Mouse (Mus musculus) kidney, postnatal 0 days (tissue): ENCODE measurements around the gene Fhl5. TPM values are rescaled to one million over a fixed set of nuclear protein-coding genes. Genes with fewer than 3 reads are reported as not detected.

ENCODE experiments used
- ATAC-seq: fragments of 200-750 bp; cut with Nextera tagmentation; replicated peaks from 2 replicates; pipeline ENCODE4 v1.8.0; 2017; ENCODE audit warnings: low read depth, moderate number of reproducible peaks, moderate TSS enrichment, moderate library complexity; ENCODE audit not compliant: low FRiP score
- DNase-seq: peaks from one replicate; pipeline ENCODE4 v3.0.0-alpha.2; 2016; ENCODE audit warnings: low spot score
- H3K27ac ChIP-seq: fragments of 300-500 bp; sonication (generic); 2 replicates; pipeline ENCODE4 v1.5.1; 2014; ENCODE audit warnings: mild to moderate bottlenecking
- H3K27me3 ChIP-seq: fragments of 300-500 bp; sonication (generic); 2 replicates; pipeline ENCODE4 v1.6.1; 2014; ENCODE audit warnings: low read length, mixed read lengths; ENCODE audit not compliant: insufficient read depth
- H3K36me3 ChIP-seq: fragments of 300-500 bp; sonication (generic); 2 replicates; pipeline ENCODE4 v1.6.1; 2014; ENCODE audit warnings: low read length, mixed read lengths; ENCODE audit not compliant: insufficient read depth
- H3K4me1 ChIP-seq: fragments of 300-500 bp; sonication (generic); replicated peaks from 2 replicates; pipeline ENCODE4 v1.6.1; 2014; ENCODE audit warnings: antibody characterized with exemption, low read length, mixed read lengths; ENCODE audit not compliant: insufficient read depth
- H3K4me2 ChIP-seq: fragments of 300-500 bp; sonication (generic); 2 replicates; pipeline ENCODE4 v1.6.1; 2014; ENCODE audit warnings: mild to moderate bottlenecking, low read length, moderate library complexity, mixed read lengths
- H3K4me3 ChIP-seq: fragments of 300-500 bp; sonication (generic); replicated peaks from 2 replicates; pipeline ENCODE4 v1.5.1; 2014; ENCODE audit warnings: low read depth, low read length
- H3K9ac ChIP-seq: fragments of 300-500 bp; sonication (generic); 2 replicates; pipeline ENCODE4 v1.6.1; 2014; ENCODE audit warnings: low read depth, low read length
- H3K9me3 ChIP-seq: fragments of 300-500 bp; sonication (generic); replicated peaks from 2 replicates; pipeline ENCODE4 v1.6.1; 2016; ENCODE audit warnings: low read length, inconsistent platforms, mixed read lengths
- CTCF ChIP-seq: IDR thresholded peaks from 2 replicates; pipeline ENCODE4 v1.5.1; 2016; ENCODE audit warnings: antibody characterized with exemption, low read depth, mild to moderate bottlenecking, moderate library complexity
- WGBS: fragments of 180-500 bp; shearing (Covaris S2); extraction: QIAGEN DNeasy Blood & Tissue Kit; methylation state at CpG from one replicate; pipeline ENCODE4 v1.1.7; 2014; 5-methylcytosine and 5-hydroxymethylcytosine counted together
- polyA plus RNA-seq: library from polyadenylated mRNA; unstranded; fragments of >200 nt; fragmentation: Nextera tagmentation; extraction: Ambion mirVana; gene quantifications from 2 replicates; pipeline ENCODE4 v1.2.1, GENCODE M21; 2015

Fhl5 gene
- polyA plus RNA-seq, 1 experiment from 2014 or later, result 0.28 TPM

DNA sequence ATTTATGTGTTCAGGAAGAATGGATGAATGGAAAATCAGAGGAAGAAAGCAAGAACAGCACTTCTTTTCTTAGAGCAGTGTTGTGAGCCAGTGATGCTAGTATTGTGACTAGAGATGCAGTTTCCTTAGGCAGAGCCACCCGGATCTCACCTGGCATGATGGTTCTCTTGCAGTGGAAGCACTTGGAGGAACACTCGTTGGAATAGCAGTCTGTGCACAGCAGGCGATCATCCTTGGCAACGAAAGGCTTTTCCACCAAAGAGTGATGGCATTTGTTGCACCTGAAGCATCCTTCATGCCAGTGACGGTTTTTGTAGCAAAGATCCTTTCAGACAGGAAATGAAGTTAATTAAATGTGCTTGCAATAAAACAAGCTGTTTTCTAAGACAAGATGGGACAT, 29.2 kb downstream of the Fhl5 start:
- no peak overlapping the region for H3K4me3 ChIP-seq
- ATAC-seq, result no peak
- H3K4me2 ChIP-seq, result no peak overlapping the region
- H3K9me3 ChIP-seq, result no peaks in the 10 kb centered on the region
- WGBS, result 50% methylated on average over 5 of the region's 5 CpGs
- H3K9ac ChIP-seq, result no peak overlapping the region
- no peak for TF ChIP-seq CTCF
- H3K4me1 ChIP-seq, result no peaks in the 10 kb centered on the region
- no peaks in the 10 kb centered on the region for H3K36me3 ChIP-seq
- no peak overlapping the region for H3K27ac ChIP-seq
- no peak for DNase-seq
- no peaks in the 10 kb centered on the region for H3K27me3 ChIP-seq

DNA sequence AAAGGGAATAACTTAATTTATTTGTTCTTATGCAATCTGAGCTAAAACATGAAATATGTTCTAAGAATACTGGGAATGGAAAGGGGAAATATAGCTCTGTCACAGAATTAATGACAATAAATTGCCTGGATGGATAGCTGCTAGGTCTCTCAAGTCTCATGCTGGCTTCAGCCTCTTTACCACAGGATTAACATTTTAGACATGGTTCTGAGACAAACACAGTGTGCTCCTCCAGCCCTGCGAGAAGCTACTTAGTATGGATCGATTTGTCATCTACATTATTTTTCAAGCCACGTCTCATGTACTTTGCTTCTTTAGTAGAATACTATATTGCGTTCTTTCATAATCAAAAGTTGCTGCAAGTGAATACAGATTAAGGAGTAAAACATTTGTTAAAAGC, 36.5 kb downstream of the Fhl5 start:
- 93% methylated on average over 4 of the region's 4 CpGs for WGBS
- ATAC-seq, result no peak
- Histone ChIP-seq H3K9me3 (no peaks in the 10 kb centered on the region), H3K4me3 (no peak overlapping the region), H3K27ac (no peak overlapping the region), H3K4me2 (no peak overlapping the region), H3K36me3 (no peaks in the 10 kb centered on the region), H3K27me3 (no peaks in the 10 kb centered on the region), H3K9ac (no peak overlapping the region), H3K4me1 (no peaks in the 10 kb centered on the region)
- TF ChIP-seq CTCF, result no peak
- DNase-seq, result no peak

DNA sequence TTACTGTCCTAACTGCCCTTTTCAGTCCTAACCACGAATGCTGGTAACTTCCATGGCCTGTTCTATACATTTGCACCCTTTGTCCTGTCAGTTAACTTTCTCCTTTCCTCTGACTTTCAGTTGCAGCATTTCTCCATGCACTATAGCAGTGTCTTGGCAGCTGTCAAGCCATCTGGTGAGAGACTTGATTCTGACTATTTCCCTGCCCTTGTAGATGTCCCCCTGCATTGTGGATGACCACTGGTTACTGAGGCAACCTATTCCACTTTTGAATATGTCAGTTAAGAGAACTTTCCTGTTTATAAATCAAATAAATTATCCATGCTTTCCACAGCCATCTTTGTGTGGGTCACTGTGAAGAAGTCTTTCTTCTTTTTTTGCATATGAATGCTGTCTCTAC, 45.4 kb downstream of the Fhl5 start:
- WGBS, result 71% methylated on average over 1 of the region's 1 CpGs
- no peaks in the 10 kb centered on the region for H3K36me3 ChIP-seq
- H3K9ac ChIP-seq, result no peak overlapping the region
- no peak for ATAC-seq
- H3K9me3 ChIP-seq, result no peaks in the 10 kb centered on the region
- no peak for DNase-seq
- H3K27ac ChIP-seq, result no peak overlapping the region
- no peaks in the 10 kb centered on the region for H3K4me1 ChIP-seq
- H3K27me3 ChIP-seq, result no peaks in the 10 kb centered on the region
- H3K4me3 ChIP-seq, result no peak overlapping the region
- TF ChIP-seq CTCF, result no peak
- no peak overlapping the region for H3K4me2 ChIP-seq

DNA sequence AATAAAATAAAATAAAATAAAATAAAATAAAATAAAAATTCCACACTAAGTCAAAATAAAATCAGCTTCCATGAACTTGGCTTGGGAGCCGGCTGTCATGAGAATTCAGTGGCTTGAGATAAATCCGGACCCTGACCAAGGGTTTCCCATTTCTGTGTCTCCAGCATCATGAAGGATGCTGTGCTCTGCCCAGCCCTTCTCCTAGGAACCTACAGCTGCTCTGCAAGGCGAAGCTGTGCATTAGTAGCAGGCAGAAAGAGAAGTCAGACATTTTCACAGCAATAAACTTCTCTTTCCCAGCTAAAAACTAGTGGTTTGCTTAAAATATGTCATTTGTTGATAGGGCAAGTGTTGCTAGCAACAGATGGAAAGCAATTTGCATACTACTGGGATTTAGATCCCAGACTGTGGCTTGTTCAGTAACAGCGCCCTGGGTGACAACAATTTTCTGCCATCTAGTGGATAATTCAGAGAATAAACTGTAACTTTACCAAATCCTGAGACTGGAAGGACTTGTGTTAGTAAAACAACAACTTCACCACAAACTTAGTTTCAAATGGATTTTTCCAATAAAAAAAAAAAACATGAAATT, 63.0 kb downstream of the Fhl5 start:
- ATAC-seq, result no peak

More for the DNA sequence above, 63.0 kb downstream of the Fhl5 start:
- TF ChIP-seq CTCF, result peak; percentile 65
- H3K9me3 ChIP-seq, result no peaks in the 10 kb centered on the region
- no peaks in the 10 kb centered on the region for H3K4me1 ChIP-seq
- no peak overlapping the region for H3K27ac ChIP-seq
- H3K36me3 ChIP-seq, result no peaks in the 10 kb centered on the region
- WGBS, result 63% methylated on average over 4 of the region's 4 CpGs
- no peak overlapping the region for H3K4me2 ChIP-seq
- H3K9ac ChIP-seq, result no peak overlapping the region
- no peaks in the 10 kb centered on the region for H3K27me3 ChIP-seq
- DNase-seq, result peak; percentile 69
- no peak overlapping the region for H3K4me3 ChIP-seq

Other genes starting within 250 kb of the Fhl5 start
- 43.5 and 44.1 TPM in 2 replicates for gene Ufl1, start 38.9 kb upstream of the Fhl5 start, polyA plus RNA-seq